Mouse (Mus musculus): ENCODE results near the gene Csl. TPM values are rescaled to one million over a fixed set of nuclear protein-coding genes. Genes with fewer than 3 reads are reported as not detected.

The Csl gene
- polyA plus RNA-seq (2017; shearing (Covaris generic)): not detected

GRCm38 (mm10) chr10:99759558-99759957, at the start of gene Csl:
Csl (minus strand) TSS chr10:99759658.

Measured in naive thymus-derived CD4-positive, alpha-beta T cell, adult 5 months (primary cell).